Comparison of ENCODE assay signal across 27 mouse cellular contexts in genomic region chr1:86489901-86490300, GRCm38 (mm10). TPM values are rescaled to one million over a fixed set of nuclear protein-coding genes. Genes with fewer than 3 reads are reported as not detected.
A peak's percentile ranks its signal among the peaks of the same experiment; 100 is the strongest.
DNase-seq lines count a peak whose midpoint lies in the region; ATAC-seq and TF ChIP-seq lines count a peak whose summit lies in the region.
"Had no signal": no experiment of that assay in that cellular context is flagged by ENCODE, and none has a peak within 500 bp of the region (broad histone marks: within the 10 kb centered on the region; RNA-seq: fewer than 3 reads in every experiment).

No protein-coding gene starts in this region.

- DNase-seq in gastrocnemius, adult 2 months, result no peak
- DNase-seq in gastrocnemius, postnatal 36 days, result no peak
- DNase-seq in kidney, adult 18-20 months, result no peak
- peak; percentile 58 for DNase-seq in induced T-regulatory cell, adult 2 months (ENCODE audit: low read depth)
- DNase-seq in layer of hippocampus, postnatal 36 days, result no peak
- DNase-seq: adrenal gland, postnatal 10 days; cerebellum, adult 18-20 months; cerebellum, postnatal 25 days; heart, postnatal 14 days; left cerebral cortex, postnatal 4 days; right cerebral cortex, adult 18-20 months; right cerebral cortex, postnatal 4 days; thymus, adult 2 months had no signal

- ATAC-seq in kidney, embryonic 16.5 days (ENCODE audit: low FRiP score, low TSS enrichment), result no peak
- ATAC-seq in hindbrain, embryonic 16.5 days, result no peak
- ATAC-seq: inflammation-experienced regulatory T-cells, adult 6 months had no signal

- TF ChIP-seq CTCF in gastrocnemius, adult 2 months (IDR thresholded peaks at IDR 0.05), result no peak
- TF ChIP-seq CTCF in E14TG2a.4 (conservative IDR thresholded peaks at IDR 0.05; ENCODE audit: low read length), result no peak

- H3K9me3 ChIP-seq in kidney, embryonic 16.5 days (ENCODE audit: low read length), result no peaks in the 10 kb centered on the region
- no peaks in the 10 kb centered on the region for H3K9me3 ChIP-seq in E14TG2a.4 (ENCODE audit: low read length)
- no peaks in the 10 kb centered on the region for H3K9me3 ChIP-seq in hindbrain, embryonic 16.5 days (ENCODE audit: control insufficient read depth, low read length)
- H3K9me3 ChIP-seq: embryonic facial prominence, embryonic 12.5 days; forebrain, embryonic 12.5 days; G1E; hindbrain, embryonic 12.5 days; limb, embryonic 15.5 days; midbrain, embryonic 10.5 days; neural tube, embryonic 15.5 days; stomach, embryonic 15.5 days had no signal

- H3K27me3 ChIP-seq in kidney, embryonic 16.5 days (ENCODE audit: insufficient read depth, low read length), result no peaks in the 10 kb centered on the region
- no peaks in the 10 kb centered on the region for H3K27me3 ChIP-seq in E14TG2a.4 (ENCODE audit: insufficient read depth, low read length)
- no peaks in the 10 kb centered on the region for H3K27me3 ChIP-seq in hindbrain, embryonic 16.5 days (replicated peaks; ENCODE audit: control insufficient read depth, insufficient read depth, low read length)
- H3K27me3 ChIP-seq: embryonic facial prominence, embryonic 12.5 days; hindbrain, embryonic 12.5 days; limb, embryonic 15.5 days; neural tube, embryonic 15.5 days; stomach, embryonic 15.5 days had no signal

- WGBS in kidney, embryonic 16.5 days, result 88% methylated on average over 4 of the region's 4 CpGs
- WGBS in hindbrain, embryonic 16.5 days, result 93% methylated on average over 4 of the region's 4 CpGs

- peak overlapping the region; percentile 96; the same call in 1 of the 2 replicates for H3K27ac ChIP-seq in gastrocnemius, adult 2 months
- H3K27ac ChIP-seq in kidney, embryonic 16.5 days (ENCODE audit: low read length), result peak overlapping the region; percentile 94; the same call in 1 of the 2 replicates
- no peak overlapping the region for H3K27ac ChIP-seq in hindbrain, embryonic 16.5 days (ENCODE audit: low read depth, low read length)
- H3K27ac ChIP-seq: embryonic facial prominence, embryonic 12.5 days; forebrain, embryonic 12.5 days; hindbrain, embryonic 12.5 days; midbrain, embryonic 10.5 days; neural tube, embryonic 15.5 days had no signal

- H3K4me3 ChIP-seq in gastrocnemius, adult 2 months, result no peak overlapping the region
- no peak overlapping the region for H3K4me3 ChIP-seq in kidney, embryonic 16.5 days (ENCODE audit: low read length)
- H3K4me3 ChIP-seq in E14TG2a.4 (replicated peaks; ENCODE audit: low read length), result 0 out of 2 replicates have a peak overlapping the region, but pooled peaks have one; percentile 95
- H3K4me3 ChIP-seq in hindbrain, embryonic 16.5 days (ENCODE audit: low read length), result no peak overlapping the region
- H3K4me3 ChIP-seq: embryonic facial prominence, embryonic 12.5 days; erythroblast, embryonic 14.5 days; forebrain, embryonic 12.5 days; hindbrain, embryonic 12.5 days; limb, embryonic 15.5 days; midbrain, embryonic 10.5 days; neural tube, embryonic 15.5 days; stomach, embryonic 15.5 days had no signal

- intact Hi-C loops in gastrocnemius, adult 2 months (cut with DNase I), result no loop called here
- intact Hi-C loops in gastrocnemius, postnatal 36 days (cut with DNase I), result no loop called here

- no peak overlapping the region for H3K4me2 ChIP-seq in kidney, embryonic 16.5 days (replicated peaks; ENCODE audit: low read depth, low read length)
- no peak overlapping the region for H3K4me2 ChIP-seq in hindbrain, embryonic 16.5 days (ENCODE audit: low read length)
- H3K4me2 ChIP-seq: embryonic facial prominence, embryonic 12.5 days; forebrain, embryonic 12.5 days; heart, embryonic 11.5 days; hindbrain, embryonic 12.5 days; limb, embryonic 15.5 days; neural tube, embryonic 15.5 days; stomach, embryonic 15.5 days had no signal

- no peak overlapping the region for H3K9ac ChIP-seq in kidney, embryonic 16.5 days (replicated peaks; ENCODE audit: low read length)
- H3K9ac ChIP-seq in hindbrain, embryonic 16.5 days (ENCODE audit: low read depth, low read length), result no peak overlapping the region
- H3K9ac ChIP-seq: embryonic facial prominence, embryonic 12.5 days; forebrain, embryonic 12.5 days; hindbrain, embryonic 12.5 days; limb, embryonic 15.5 days; neural tube, embryonic 15.5 days; stomach, embryonic 15.5 days had no signal

- H3K4me1 ChIP-seq in kidney, embryonic 16.5 days (ENCODE audit: insufficient read depth, low read length), result peaks cover 41% of the 10 kb centered on the region
- peaks cover 76% of the 10 kb centered on the region for H3K4me1 ChIP-seq in E14TG2a.4 (replicated peaks; ENCODE audit: low read depth, low read length)
- H3K4me1 ChIP-seq in hindbrain, embryonic 16.5 days (ENCODE audit: control insufficient read depth, insufficient read depth, low read depth, low read length), result peaks cover 14% of the 10 kb centered on the region

- H3K36me3 ChIP-seq in kidney, embryonic 16.5 days (ENCODE audit: insufficient read depth, low read length), result no peaks in the 10 kb centered on the region
- H3K36me3 ChIP-seq in E14TG2a.4 (ENCODE audit: insufficient read depth, low read length), result no peaks in the 10 kb centered on the region
- no peaks in the 10 kb centered on the region for H3K36me3 ChIP-seq in hindbrain, embryonic 16.5 days (ENCODE audit: control insufficient read depth, insufficient read depth, low read length)
- H3K36me3 ChIP-seq: embryonic facial prominence, embryonic 12.5 days; forebrain, embryonic 12.5 days; hindbrain, embryonic 12.5 days; limb, embryonic 15.5 days; neural tube, embryonic 15.5 days; stomach, embryonic 15.5 days had no signal

RNA-seq across cellular contexts. Expression of gene Ptma, which starts 36.6 kb away (rescaled TPM):
- total RNA-seq in gastrocnemius, adult 2 months (2021), result 100 to 1,000 TPM in 1 of 2 experiments, 10 to 100 TPM in 1; 58.5 to 108 TPM
- total RNA-seq in gastrocnemius, postnatal 36 days (2021), result 10 to 100 TPM; 74.6 to 88.0 TPM
- 2,279 and 2,662 TPM in 2 replicates for polyA plus RNA-seq in kidney, embryonic 16.5 days (2015; fragmentation: Nextera tagmentation; extraction: Ambion mirVana)
- 1,165 and 1,204 TPM in 2 replicates for polyA plus RNA-seq in hindbrain, embryonic 16.5 days (2015; fragmentation: Nextera tagmentation; extraction: Ambion mirVana)
- 100 to 1,000 TPM; 507 to 508 TPM for total RNA-seq in layer of hippocampus, postnatal 36 days (2021)

Comparison
In these comparisons a context has a peak if more than half of its experiments do, and no peak if none do; other contexts are left out.
1. RNA of gene Ptma, which starts 36.6 kb away (total RNA-seq): 507 to 508 TPM in layer of hippocampus, postnatal 36 days; 58.5 to 108 TPM in gastrocnemius, adult 2 months and 74.6 to 88.0 TPM in gastrocnemius, postnatal 36 days; every median in the first group is over 4 times any median in the second.